Mouse (Mus musculus) heart, postnatal 0 days (tissue): ENCODE results near the gene Ksr1.

Experiments
- CTCF ChIP-seq: IDR thresholded peaks from 2 replicates; pipeline ENCODE4 v1.5.1; 2016; ENCODE audit warnings: antibody characterized with exemption, control low read depth, low read depth
- EP300 ChIP-seq: IDR thresholded peaks from 2 replicates; pipeline ENCODE4 v1.6.1; 2016; ENCODE audit warnings: antibody characterized with exemption, low read depth

- TF ChIP-seq EP300: no peak
- TF ChIP-seq CTCF: no peak
These were observed 16.5 kb downstream of the Ksr1 start for GRCm38 (mm10) chr11:79129388-79130356.
